Mouse (Mus musculus) E14TG2a.4 (cell line): ENCODE measurements around the gene Stk35.

Source experiments
- H3K27me3 ChIP-seq: 2 replicates; pipeline ENCODE4 v1.6.1; 2014; ENCODE audit warnings: low read length, control low read depth; ENCODE audit not compliant: insufficient read depth
- H3K36me3 ChIP-seq: 2 replicates; pipeline ENCODE4 v1.6.1; 2014; ENCODE audit warnings: low read length, control low read depth; ENCODE audit not compliant: insufficient read depth
- H3K4me1 ChIP-seq: replicated peaks from 2 replicates; pipeline ENCODE4 v1.6.1; 2014; ENCODE audit warnings: low read depth, low read length, control low read depth
- H3K4me3 ChIP-seq: replicated peaks from 2 replicates; pipeline ENCODE4 v1.5.1; 2014; ENCODE audit warnings: mild to moderate bottlenecking, low read length
- H3K9me3 ChIP-seq: 2 replicates; pipeline ENCODE4 v1.6.1; 2014; ENCODE audit warnings: low read length, control low read depth
- CTCF ChIP-seq: conservative IDR thresholded peaks from 2 replicates; pipeline ENCODE4 v1.5.1; 2014; ENCODE audit warnings: low read length
- NANOG ChIP-seq: IDR thresholded peaks from 2 replicates; pipeline ENCODE4 v1.6.1; 2014; ENCODE audit warnings: borderline replicate concordance, low read length, mixed read lengths
- POU5F1 ChIP-seq: IDR thresholded peaks from 2 replicates; pipeline ENCODE4 v1.6.1; 2014; ENCODE audit warnings: low read length, borderline replicate concordance

The Stk35 gene

GRCm38 (mm10) chr2:129874084-129874483 is 73.8 kb downstream of the Stk35 start:
- H3K9me3 ChIP-seq, result peaks cover 4% of the 10 kb centered on the region
- H3K4me1 ChIP-seq, result peaks cover 14% of the 10 kb centered on the region
- H3K36me3 ChIP-seq, result no peaks in the 10 kb centered on the region
- no peak for TF ChIP-seq NANOG
- no peak for TF ChIP-seq CTCF
- TF ChIP-seq POU5F1, result no peak
- H3K27me3 ChIP-seq, result no peaks in the 10 kb centered on the region
- H3K4me3 ChIP-seq, result no peak overlapping the region

DNA sequence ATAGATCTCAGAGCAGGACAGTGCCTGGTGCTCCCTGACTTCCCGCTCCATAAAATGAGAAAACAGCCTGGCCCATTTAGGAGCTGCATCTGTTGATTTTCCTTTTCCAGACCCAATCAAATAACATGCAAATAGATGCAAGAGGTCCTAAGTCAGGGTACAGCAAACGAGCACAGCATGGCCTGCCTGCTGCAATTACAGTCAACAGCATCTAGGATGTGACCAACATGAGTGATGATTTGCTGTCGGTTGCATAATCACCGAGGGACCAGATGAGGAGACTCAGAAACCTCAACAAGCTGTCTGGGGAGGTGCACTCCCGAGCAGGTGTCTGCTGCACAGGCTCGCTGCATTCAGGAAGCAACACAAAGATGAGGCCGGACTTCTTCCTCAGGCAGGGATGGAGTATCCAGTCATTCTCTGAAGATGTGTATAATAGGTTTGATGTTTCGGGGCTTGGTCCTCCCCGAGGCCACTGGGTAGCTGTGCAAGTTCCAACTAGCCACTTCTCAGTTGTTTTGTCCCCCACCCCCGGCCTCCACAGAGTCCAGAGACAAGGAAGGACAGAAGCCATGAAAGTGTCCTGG is 74.3 kb downstream of the Stk35 start:
- no peak for TF ChIP-seq POU5F1
- TF ChIP-seq CTCF, result no peak
- TF ChIP-seq NANOG, result no peak
- no peaks in the 10 kb centered on the region for H3K36me3 ChIP-seq
- no peaks in the 10 kb centered on the region for H3K9me3 ChIP-seq
- peaks cover 19% of the 10 kb centered on the region for H3K4me1 ChIP-seq
- no peaks in the 10 kb centered on the region for H3K27me3 ChIP-seq
- no peak overlapping the region for H3K4me3 ChIP-seq

- H3K9me3 ChIP-seq, result no peaks in the 10 kb centered on the region
- H3K4me3 ChIP-seq, result no peak overlapping the region
- no peak for TF ChIP-seq POU5F1
- TF ChIP-seq NANOG, result no peak
- no peak for TF ChIP-seq CTCF
- H3K36me3 ChIP-seq, result no peaks in the 10 kb centered on the region
- H3K27me3 ChIP-seq, result no peaks in the 10 kb centered on the region
- peaks cover 33% of the 10 kb centered on the region for H3K4me1 ChIP-seq
These were observed 76.6 kb downstream of the Stk35 start for GRCm38 (mm10) chr2:129876935-129877334.

DNA sequence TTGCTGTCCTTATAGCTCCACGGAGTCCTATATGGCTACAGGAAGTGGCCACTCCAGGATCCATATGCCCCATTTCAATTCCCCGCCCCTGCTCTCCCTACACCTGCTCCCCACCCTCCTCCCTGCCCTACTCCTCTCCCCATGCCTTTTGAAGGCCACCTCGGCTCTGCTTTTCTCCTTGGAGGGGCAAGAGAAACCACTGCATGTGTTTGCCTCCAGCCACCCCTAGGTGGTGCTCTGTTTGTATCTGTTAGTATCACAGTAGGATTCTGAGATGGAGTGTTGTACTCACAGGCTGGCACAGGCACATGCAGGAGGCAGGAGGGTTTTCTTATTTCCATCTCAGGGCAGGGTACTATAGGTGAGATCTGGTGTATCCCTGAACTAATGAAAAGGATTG is 79.5 kb downstream of the Stk35 start:
- no peaks in the 10 kb centered on the region for H3K36me3 ChIP-seq

GRCm38 (mm10) chr2:129880226-129880625 is 79.9 kb downstream of the Stk35 start:
- Histone ChIP-seq H3K27me3 (no peaks in the 10 kb centered on the region), H3K9me3 (no peaks in the 10 kb centered on the region; the same call in 1 of the 2 replicates), H3K4me1 (peaks cover 54% of the 10 kb centered on the region), H3K4me3 (peak overlapping the region; percentile 45), H3K36me3 (no peaks in the 10 kb centered on the region)
- TF ChIP-seq NANOG (no peak), CTCF (no peak), POU5F1 (no peak)

More for the DNA sequence above, 79.5 kb downstream of the Stk35 start:
- Histone ChIP-seq H3K4me1 (peaks cover 52% of the 10 kb centered on the region), H3K9me3 (no peaks in the 10 kb centered on the region; the same call in 1 of the 2 replicates), H3K4me3 (peak overlapping the region; percentile 45; the same call in 1 of the 2 replicates), H3K27me3 (no peaks in the 10 kb centered on the region)
- TF ChIP-seq CTCF, result peak; percentile 74
- TF ChIP-seq POU5F1, result no peak

- no peaks in the 10 kb centered on the region; the same call in 1 of the 2 replicates for H3K9me3 ChIP-seq
- H3K27me3 ChIP-seq, result no peaks in the 10 kb centered on the region
- peak overlapping the region; percentile 35; the same call in 1 of the 2 replicates for H3K4me3 ChIP-seq
- H3K4me1 ChIP-seq, result peaks cover 64% of the 10 kb centered on the region
- TF ChIP-seq CTCF (no peak), POU5F1 (no peak), NANOG (no peak)
- H3K36me3 ChIP-seq, result no peaks in the 10 kb centered on the region
These were observed 81.6 kb downstream of the Stk35 start for GRCm38 (mm10) chr2:129881886-129882285.
